Mouse (Mus musculus): ENCODE measurements at regions not wholly inside any gene's neighbourhood (a gene's known extent, or its start where the extent isn't known, plus 50 kb on each side); places are given as distances from the start of the nearest gene placed in this dataset.

GRCm38 (mm10) chr9:47323051-47323450, 206.9 kb upstream of the Cadm1 start:
- H3K9ac ChIP-seq (replicated peaks; ENCODE audit: low read length) = no peak overlapping the region
- H3K4me3 ChIP-seq (replicated peaks; ENCODE audit: low read depth, low read length) = no peak overlapping the region
- H3K27ac ChIP-seq (replicated peaks; ENCODE audit: low read depth, low read length) = no peak overlapping the region
- H3K9me3 ChIP-seq (ENCODE audit: control insufficient read depth, low read length) = no peaks in the 10 kb centered on the region
- no peaks in the 10 kb centered on the region for H3K36me3 ChIP-seq (ENCODE audit: control insufficient read depth, insufficient read depth, low read length)
- 82% methylated on average over 5 of the region's 5 CpGs for WGBS
- H3K27me3 ChIP-seq (ENCODE audit: control insufficient read depth, insufficient read depth, low read length) = no peaks in the 10 kb centered on the region
- DNase-seq = no peak
- H3K4me2 ChIP-seq (ENCODE audit: low read length) = no peak overlapping the region
- no peak for ATAC-seq (ENCODE audit: low FRiP score, low TSS enrichment)
- H3K4me1 ChIP-seq (ENCODE audit: control insufficient read depth, insufficient read depth, low read length) = no peaks in the 10 kb centered on the region; the same call in 1 of the 2 replicates

GRCm38 (mm10) chr9:47327575-47327974, 202.4 kb upstream of the Cadm1 start:
- Histone ChIP-seq H3K9me3 (ENCODE audit: control insufficient read depth, low read length) (no peaks in the 10 kb centered on the region), H3K9ac (replicated peaks; ENCODE audit: low read length) (no peak overlapping the region), H3K27ac (replicated peaks; ENCODE audit: low read depth, low read length) (no peak overlapping the region), H3K27me3 (ENCODE audit: control insufficient read depth, insufficient read depth, low read length) (no peaks in the 10 kb centered on the region), H3K36me3 (ENCODE audit: control insufficient read depth, insufficient read depth, low read length) (no peaks in the 10 kb centered on the region), H3K4me2 (ENCODE audit: low read length) (no peak overlapping the region), H3K4me1 (ENCODE audit: control insufficient read depth, insufficient read depth, low read length) (no peaks in the 10 kb centered on the region; the same call in 1 of the 2 replicates), H3K4me3 (replicated peaks; ENCODE audit: low read depth, low read length) (no peak overlapping the region)
- DNase-seq = peak; percentile 78
- 97% methylated on average over 2 of the region's 2 CpGs for WGBS
- ATAC-seq (ENCODE audit: low FRiP score, low TSS enrichment) = no peak

GRCm38 (mm10) chr9:47332929-47333328, 197.0 kb upstream of the Cadm1 start:
- Histone ChIP-seq H3K4me1 (ENCODE audit: control insufficient read depth, insufficient read depth, low read length) (no peaks in the 10 kb centered on the region; the same call in 1 of the 2 replicates), H3K27ac (replicated peaks; ENCODE audit: low read depth, low read length) (no peak overlapping the region), H3K27me3 (ENCODE audit: control insufficient read depth, insufficient read depth, low read length) (no peaks in the 10 kb centered on the region), H3K9ac (replicated peaks; ENCODE audit: low read length) (no peak overlapping the region), H3K4me2 (ENCODE audit: low read length) (no peak overlapping the region), H3K9me3 (ENCODE audit: control insufficient read depth, low read length) (no peaks in the 10 kb centered on the region), H3K4me3 (replicated peaks; ENCODE audit: low read depth, low read length) (no peak overlapping the region), H3K36me3 (ENCODE audit: control insufficient read depth, insufficient read depth, low read length) (no peaks in the 10 kb centered on the region)
- DNase-seq (peak; percentile 32), ATAC-seq (ENCODE audit: low FRiP score, low TSS enrichment) (no peak)
- 67% methylated on average over 4 of the region's 4 CpGs for WGBS

GRCm38 (mm10) chr9:47338221-47338620, 191.8 kb upstream of the Cadm1 start:
- Histone ChIP-seq H3K4me3 (replicated peaks; ENCODE audit: low read depth, low read length) (no peak overlapping the region), H3K4me1 (ENCODE audit: control insufficient read depth, insufficient read depth, low read length) (no peaks in the 10 kb centered on the region), H3K27me3 (ENCODE audit: control insufficient read depth, insufficient read depth, low read length) (no peaks in the 10 kb centered on the region), H3K27ac (replicated peaks; ENCODE audit: low read depth, low read length) (no peak overlapping the region), H3K36me3 (ENCODE audit: control insufficient read depth, insufficient read depth, low read length) (no peaks in the 10 kb centered on the region), H3K9me3 (ENCODE audit: control insufficient read depth, low read length) (no peaks in the 10 kb centered on the region), H3K4me2 (ENCODE audit: low read length) (no peak overlapping the region), H3K9ac (replicated peaks; ENCODE audit: low read length) (no peak overlapping the region)
- no peak for DNase-seq
- WGBS = 61% methylated on average over 4 of the region's 4 CpGs
- ATAC-seq (ENCODE audit: low FRiP score, low TSS enrichment) = no peak

- WGBS = 90% methylated on average over 2 of the region's 2 CpGs
- Histone ChIP-seq H3K27ac (replicated peaks; ENCODE audit: low read depth, low read length) (no peak overlapping the region), H3K9me3 (ENCODE audit: control insufficient read depth, low read length) (no peaks in the 10 kb centered on the region), H3K4me1 (ENCODE audit: control insufficient read depth, insufficient read depth, low read length) (no peaks in the 10 kb centered on the region), H3K4me2 (ENCODE audit: low read length) (no peak overlapping the region), H3K9ac (replicated peaks; ENCODE audit: low read length) (no peak overlapping the region), H3K27me3 (ENCODE audit: control insufficient read depth, insufficient read depth, low read length) (no peaks in the 10 kb centered on the region), H3K4me3 (replicated peaks; ENCODE audit: low read depth, low read length) (no peak overlapping the region), H3K36me3 (ENCODE audit: control insufficient read depth, insufficient read depth, low read length) (no peaks in the 10 kb centered on the region)
- ATAC-seq (ENCODE audit: low FRiP score, low TSS enrichment) (no peak), DNase-seq (no peak)
These were observed 183.4 kb upstream of the Cadm1 start for GRCm38 (mm10) chr9:47346527-47347111.

GRCm38 (mm10) chr9:47350301-47350700, 179.7 kb upstream of the Cadm1 start:
- ATAC-seq (ENCODE audit: low FRiP score, low TSS enrichment) = no peak
- H3K9me3 ChIP-seq (ENCODE audit: control insufficient read depth, low read length) = no peaks in the 10 kb centered on the region
- no peak for DNase-seq
- no peak overlapping the region for H3K4me2 ChIP-seq (ENCODE audit: low read length)
- peaks cover 9% of the 10 kb centered on the region; the same call in 1 of the 2 replicates for H3K4me1 ChIP-seq (ENCODE audit: control insufficient read depth, insufficient read depth, low read length)
- no peaks in the 10 kb centered on the region for H3K27me3 ChIP-seq (ENCODE audit: control insufficient read depth, insufficient read depth, low read length)
- H3K4me3 ChIP-seq (replicated peaks; ENCODE audit: low read depth, low read length) = no peak overlapping the region
- H3K27ac ChIP-seq (replicated peaks; ENCODE audit: low read depth, low read length) = no peak overlapping the region
- WGBS = 86% methylated on average over 5 of the region's 5 CpGs
- H3K36me3 ChIP-seq (ENCODE audit: control insufficient read depth, insufficient read depth, low read length) = no peaks in the 10 kb centered on the region
- no peak overlapping the region for H3K9ac ChIP-seq (replicated peaks; ENCODE audit: low read length)

GRCm38 (mm10) chr9:47351036-47351435, 178.9 kb upstream of the Cadm1 start:
- H3K4me1 ChIP-seq (ENCODE audit: control insufficient read depth, insufficient read depth, low read length) = peaks cover 9% of the 10 kb centered on the region; the same call in 1 of the 2 replicates
- no peak overlapping the region for H3K4me2 ChIP-seq (ENCODE audit: low read length)
- no peak overlapping the region for H3K9ac ChIP-seq (replicated peaks; ENCODE audit: low read length)
- no peak overlapping the region for H3K27ac ChIP-seq (replicated peaks; ENCODE audit: low read depth, low read length)
- H3K27me3 ChIP-seq (ENCODE audit: control insufficient read depth, insufficient read depth, low read length) = no peaks in the 10 kb centered on the region
- H3K9me3 ChIP-seq (ENCODE audit: control insufficient read depth, low read length) = no peaks in the 10 kb centered on the region
- no peak overlapping the region for H3K4me3 ChIP-seq (replicated peaks; ENCODE audit: low read depth, low read length)
- 82% methylated on average over 6 of the region's 6 CpGs for WGBS
- DNase-seq = no peak
- H3K36me3 ChIP-seq (ENCODE audit: control insufficient read depth, insufficient read depth, low read length) = no peaks in the 10 kb centered on the region
- no peak for ATAC-seq (ENCODE audit: low FRiP score, low TSS enrichment)

- no peaks in the 10 kb centered on the region for H3K36me3 ChIP-seq (ENCODE audit: control insufficient read depth, insufficient read depth, low read length)
- no peak overlapping the region for H3K27ac ChIP-seq (replicated peaks; ENCODE audit: low read depth, low read length)
- peaks cover 13% of the 10 kb centered on the region for H3K4me1 ChIP-seq (ENCODE audit: control insufficient read depth, insufficient read depth, low read length)
- WGBS = 26% methylated on average over 2 of the region's 2 CpGs
- H3K27me3 ChIP-seq (ENCODE audit: control insufficient read depth, insufficient read depth, low read length) = no peaks in the 10 kb centered on the region
- no peak overlapping the region for H3K9ac ChIP-seq (replicated peaks; ENCODE audit: low read length)
- no peak overlapping the region for H3K4me2 ChIP-seq (ENCODE audit: low read length)
- ATAC-seq (ENCODE audit: low FRiP score, low TSS enrichment) = no peak
- H3K9me3 ChIP-seq (ENCODE audit: control insufficient read depth, low read length) = no peaks in the 10 kb centered on the region
- DNase-seq = peak; percentile 75
- no peak overlapping the region for H3K4me3 ChIP-seq (replicated peaks; ENCODE audit: low read depth, low read length)
These were observed 177.0 kb upstream of the Cadm1 start for GRCm38 (mm10) chr9:47353017-47353416.

- H3K36me3 ChIP-seq (ENCODE audit: control insufficient read depth, insufficient read depth, low read length) = no peaks in the 10 kb centered on the region
- no peak overlapping the region for H3K9ac ChIP-seq (replicated peaks; ENCODE audit: low read length)
- no peak overlapping the region for H3K4me2 ChIP-seq (ENCODE audit: low read length)
- no peak overlapping the region for H3K27ac ChIP-seq (replicated peaks; ENCODE audit: low read depth, low read length)
- WGBS = 78% methylated on average over 5 of the region's 5 CpGs
- no peaks in the 10 kb centered on the region for H3K27me3 ChIP-seq (ENCODE audit: control insufficient read depth, insufficient read depth, low read length)
- DNase-seq (no peak), ATAC-seq (ENCODE audit: low FRiP score, low TSS enrichment) (no peak)
- no peak overlapping the region for H3K4me3 ChIP-seq (replicated peaks; ENCODE audit: low read depth, low read length)
- peaks cover 17% of the 10 kb centered on the region for H3K4me1 ChIP-seq (ENCODE audit: control insufficient read depth, insufficient read depth, low read length)
- H3K9me3 ChIP-seq (ENCODE audit: control insufficient read depth, low read length) = no peaks in the 10 kb centered on the region
These were observed 176.0 kb upstream of the Cadm1 start for GRCm38 (mm10) chr9:47353972-47354371.
